Comparison of ENCODE assay signal across 18 mouse cellular contexts in genomic region chr7:117795035-117795434, GRCm38 (mm10).
"Had no signal": no experiment of that assay in that cellular context is flagged by ENCODE, and none has a peak within 500 bp of the region (broad histone marks: within the 10 kb centered on the region; RNA-seq: fewer than 3 reads in every experiment).

No protein-coding gene starts in this region.

- H3K4me3 ChIP-seq: megakaryocyte, embryonic 14.5 days; midbrain, embryonic 12.5 days; myocyte; neural tube, embryonic 13.5 days; neural tube, embryonic 15.5 days; stomach, embryonic 15.5 days had no signal

- H3K9me3 ChIP-seq: midbrain, embryonic 12.5 days; neural tube, embryonic 13.5 days; neural tube, embryonic 15.5 days; stomach, embryonic 15.5 days had no signal

- H3K36me3 ChIP-seq: midbrain, embryonic 12.5 days; neural tube, embryonic 13.5 days; neural tube, embryonic 15.5 days; stomach, embryonic 15.5 days had no signal

- H3K27me3 ChIP-seq: megakaryocyte, embryonic 14.5 days; midbrain, embryonic 12.5 days; neural tube, embryonic 13.5 days; neural tube, embryonic 15.5 days; stomach, embryonic 15.5 days had no signal

- H3K27ac ChIP-seq: liver, embryonic 14.5 days; midbrain, embryonic 12.5 days; neural tube, embryonic 13.5 days; neural tube, embryonic 15.5 days; stomach, embryonic 15.5 days; stomach, postnatal 0 days had no signal

- DNase-seq: lung, adult 18-20 months; lung, embryonic 14.5 days; lung, postnatal 10 days; lung, postnatal 4 days; midbrain, embryonic 14.5 days; right cerebral cortex, postnatal 14 days; thymus, adult 2 months; thymus, postnatal 25 days; thymus, postnatal 4 days had no signal

- H3K4me2 ChIP-seq: lung, embryonic 14.5 days; midbrain, embryonic 12.5 days; neural tube, embryonic 13.5 days; neural tube, embryonic 15.5 days; stomach, embryonic 15.5 days had no signal

- H3K4me1 ChIP-seq: neural tube, embryonic 13.5 days; stomach, embryonic 15.5 days had no signal

- H3K9ac ChIP-seq: liver, embryonic 14.5 days; lung, embryonic 14.5 days; midbrain, embryonic 12.5 days; neural tube, embryonic 13.5 days; neural tube, embryonic 15.5 days; stomach, embryonic 15.5 days had no signal

- ATAC-seq: midbrain, embryonic 16.5 days had no signal
